ENCODE assay signal across 24 mouse cellular contexts in genomic region chr1:42362438-42362837, GRCm38 (mm10).
"Had no signal": no experiment of that assay in that cellular context is flagged by ENCODE, and none has a peak within 500 bp of the region (broad histone marks: within the 10 kb centered on the region; RNA-seq: fewer than 3 reads in every experiment).

No protein-coding gene starts in this region.

- ATAC-seq: hindbrain, embryonic 16.5 days; inflammation-experienced regulatory T-cells, adult 6 months; intestine, embryonic 15.5 days; intestine, postnatal 0 days; liver, embryonic 12.5 days had no signal

- H3K9me3 ChIP-seq: heart, embryonic 12.5 days; hindbrain, embryonic 10.5 days; hindbrain, embryonic 12.5 days; intestine, embryonic 15.5 days; limb, embryonic 12.5 days; liver, embryonic 12.5 days had no signal

- H3K27ac ChIP-seq: gastrocnemius, adult 2 months; heart, adult 2 months; hindbrain, embryonic 10.5 days; hindbrain, embryonic 12.5 days; hindbrain, embryonic 14.5 days; intestine, embryonic 15.5 days; layer of hippocampus, adult 2 months; limb, embryonic 12.5 days; liver, embryonic 12.5 days; liver, embryonic 14.5 days had no signal

- H3K27me3 ChIP-seq: heart, embryonic 12.5 days; hindbrain, embryonic 12.5 days; intestine, embryonic 15.5 days; limb, embryonic 12.5 days; liver, embryonic 12.5 days had no signal

- H3K4me2 ChIP-seq: heart, embryonic 12.5 days; hindbrain, embryonic 12.5 days; hindbrain, embryonic 14.5 days; intestine, embryonic 15.5 days; limb, embryonic 12.5 days; liver, embryonic 12.5 days had no signal

- H3K36me3 ChIP-seq: heart, embryonic 12.5 days; hindbrain, embryonic 10.5 days; hindbrain, embryonic 12.5 days; intestine, embryonic 15.5 days; limb, embryonic 12.5 days; liver, embryonic 12.5 days had no signal

- H3K4me1 ChIP-seq: heart, embryonic 12.5 days; hindbrain, embryonic 10.5 days; hindbrain, embryonic 12.5 days; intestine, embryonic 15.5 days; limb, embryonic 12.5 days; liver, embryonic 12.5 days had no signal

- DNase-seq: gastrocnemius, adult 2 months; gastrocnemius, postnatal 10 days; gastrocnemius, postnatal 25 days; heart, adult 2 months; heart, postnatal 10 days; heart, postnatal 4 days; kidney, adult 18-20 months; kidney, adult 8-10 months; kidney, postnatal 10 days; kidney, postnatal 25 days; kidney, postnatal 4 days; left cerebral cortex, postnatal 4 days had no signal

- H3K4me3 ChIP-seq: gastrocnemius, adult 2 months; heart, adult 2 months; heart, embryonic 12.5 days; hindbrain, embryonic 10.5 days; hindbrain, embryonic 12.5 days; intestine, embryonic 15.5 days; layer of hippocampus, adult 2 months; limb, embryonic 12.5 days; liver, embryonic 12.5 days had no signal

- H3K9ac ChIP-seq: heart, embryonic 12.5 days; hindbrain, embryonic 12.5 days; hindbrain, embryonic 14.5 days; intestine, embryonic 15.5 days; limb, embryonic 12.5 days; liver, embryonic 12.5 days; liver, embryonic 14.5 days had no signal
